In the genomic region with DNA sequence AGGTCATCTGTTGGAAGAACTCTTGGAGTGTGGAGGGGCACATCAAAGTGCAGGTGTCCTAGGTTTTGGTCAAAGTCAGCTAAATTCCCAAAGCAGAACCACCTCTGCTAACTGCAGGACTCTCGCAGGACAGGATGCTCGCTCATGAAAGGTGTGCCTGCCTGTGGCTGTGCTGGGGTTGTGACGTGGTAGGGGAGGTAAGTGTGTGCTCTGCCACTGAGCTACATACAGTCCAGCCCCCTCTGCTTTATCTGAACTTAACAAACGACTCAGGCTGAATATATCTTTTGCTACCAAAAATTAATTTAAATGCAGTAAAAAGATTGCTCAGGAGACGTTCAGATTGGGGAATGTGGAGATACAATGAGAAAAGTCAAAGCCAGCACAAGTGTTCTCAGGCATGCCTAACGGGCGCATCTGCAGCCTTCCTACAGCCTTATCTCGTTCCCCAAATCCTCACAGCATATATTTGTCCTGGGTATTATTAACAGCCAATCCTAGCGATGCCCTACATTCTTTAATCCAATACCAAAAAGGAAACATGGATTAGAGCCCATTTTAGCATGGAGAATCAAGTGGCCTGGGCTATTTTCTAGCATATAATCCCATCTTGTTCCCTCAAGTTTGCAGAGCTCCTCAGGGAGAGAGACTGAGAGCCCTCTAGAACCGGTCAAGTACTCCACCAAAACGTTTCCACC, we compare ENCODE assay signal across 34 mouse cellular contexts. TPM values are rescaled to one million over a fixed set of nuclear protein-coding genes. Genes with fewer than 3 reads are reported as not detected.
DNase-seq lines count a peak whose midpoint lies in the region; ATAC-seq lines count a peak whose summit lies in the region.
"Had no signal": no experiment of that assay in that cellular context is flagged by ENCODE, and none has a peak within 500 bp of the region (broad histone marks: within the 10 kb centered on the region; RNA-seq: fewer than 3 reads in every experiment).

No protein-coding gene starts in this region.

- no peak overlapping the region for H3K9ac ChIP-seq in heart, embryonic 16.5 days (ENCODE audit: low read length)
- no peak overlapping the region for H3K9ac ChIP-seq in midbrain, embryonic 14.5 days (replicated peaks; ENCODE audit: low read length)
- H3K9ac ChIP-seq in midbrain, embryonic 16.5 days (ENCODE audit: low read depth, low read length) = no peak overlapping the region
- H3K9ac ChIP-seq: embryonic facial prominence, embryonic 15.5 days; forebrain, embryonic 13.5 days; hindbrain, embryonic 14.5 days; liver, embryonic 14.5 days; neural tube, embryonic 12.5 days had no signal

- no peak overlapping the region for H3K4me2 ChIP-seq in heart, embryonic 16.5 days (ENCODE audit: low read depth, low read length)
- H3K4me2 ChIP-seq in midbrain, embryonic 14.5 days (ENCODE audit: low read length) = no peak overlapping the region
- no peak overlapping the region for H3K4me2 ChIP-seq in midbrain, embryonic 16.5 days (ENCODE audit: low read length)
- H3K4me2 ChIP-seq: embryonic facial prominence, embryonic 15.5 days; forebrain, embryonic 13.5 days; hindbrain, embryonic 14.5 days; neural tube, embryonic 12.5 days had no signal

- 51% methylated on average over 11 of the region's 11 CpGs for WGBS in heart, embryonic 16.5 days
- 65% methylated on average over 11 of the region's 11 CpGs for WGBS in midbrain, embryonic 14.5 days
- 67% methylated on average over 11 of the region's 11 CpGs for WGBS in midbrain, embryonic 16.5 days

- H3K4me1 ChIP-seq in heart, embryonic 16.5 days (ENCODE audit: control insufficient read depth, insufficient read depth, low read length) = peaks cover 12% of the 10 kb centered on the region
- no peaks in the 10 kb centered on the region for H3K4me1 ChIP-seq in midbrain, embryonic 14.5 days (ENCODE audit: control insufficient read depth, insufficient read depth, low read length)
- peaks cover 2% of the 10 kb centered on the region; the same call in 1 of the 2 replicates for H3K4me1 ChIP-seq in midbrain, embryonic 16.5 days (ENCODE audit: control insufficient read depth, insufficient read depth, low read length)

- peak overlapping the region; percentile 71 for H3K27ac ChIP-seq in heart, embryonic 16.5 days (ENCODE audit: low read length)
- no peak overlapping the region for H3K27ac ChIP-seq in midbrain, embryonic 14.5 days (replicated peaks; ENCODE audit: low read depth, low read length)
- H3K27ac ChIP-seq in midbrain, embryonic 16.5 days (ENCODE audit: low read length) = no peak overlapping the region
- H3K27ac ChIP-seq: embryonic facial prominence, embryonic 10.5 days; embryonic facial prominence, embryonic 15.5 days; forebrain, embryonic 13.5 days; hindbrain, embryonic 14.5 days; liver, embryonic 14.5 days; macrophage; midbrain, embryonic 10.5 days; neural tube, embryonic 12.5 days; stomach, postnatal 0 days had no signal

- peak; percentile 57 for ATAC-seq in frontal cortex, adult (ENCODE audit: low TSS enrichment)
- 0 out of 2 replicates have a peak, but pooled peaks have one; percentile 55 for ATAC-seq in heart, embryonic 16.5 days (replicated peaks; ENCODE audit: extremely low read depth, insufficient read depth, low FRiP score)
- no peak for ATAC-seq in midbrain, embryonic 14.5 days (ENCODE audit: low FRiP score, low TSS enrichment)
- ATAC-seq in midbrain, embryonic 16.5 days = no peak
- ATAC-seq: forebrain, embryonic 13.5 days; intestine, postnatal 0 days had no signal

- H3K36me3 ChIP-seq in heart, embryonic 16.5 days (ENCODE audit: control insufficient read depth, insufficient read depth) = no peaks in the 10 kb centered on the region
- no peaks in the 10 kb centered on the region for H3K36me3 ChIP-seq in midbrain, embryonic 14.5 days (ENCODE audit: control insufficient read depth, insufficient read depth, low read length)
- no peaks in the 10 kb centered on the region for H3K36me3 ChIP-seq in midbrain, embryonic 16.5 days (ENCODE audit: control insufficient read depth, insufficient read depth, low read length)
- H3K36me3 ChIP-seq: embryonic facial prominence, embryonic 15.5 days; neural tube, embryonic 12.5 days had no signal

- intact Hi-C loops in left cerebral cortex, postnatal 4 days (cut with DNase I) = no loop called here

- DNase-seq in frontal cortex, adult 2 months (ENCODE audit: extremely low spot score in 1 of 2, low spot score in 1 of 2) = no peak
- no peak for DNase-seq in heart, postnatal 4 days
- peak; percentile 8 for DNase-seq in midbrain, embryonic 14.5 days
- peak; percentile 63 for DNase-seq in retina, postnatal 1 day
- no peak for DNase-seq in left cerebral cortex, postnatal 4 days
- DNase-seq: adrenal gland, adult 8-10 months; cerebellum, adult 18-20 months; cerebellum, postnatal 14 days; kidney, adult 9 months; kidney, postnatal 10 days; lung, adult 2 months; lung, postnatal 10 days; right cerebral cortex, adult 18-20 months; spleen, adult 18-20 months; thymus, adult 18-20 months; thymus, postnatal 25 days had no signal

- H3K9me3 ChIP-seq in heart, embryonic 16.5 days (replicated peaks; ENCODE audit: control insufficient read depth, low read length) = no peaks in the 10 kb centered on the region
- H3K9me3 ChIP-seq in midbrain, embryonic 14.5 days (ENCODE audit: control insufficient read depth, low read length) = no peaks in the 10 kb centered on the region
- no peaks in the 10 kb centered on the region for H3K9me3 ChIP-seq in midbrain, embryonic 16.5 days (replicated peaks; ENCODE audit: control insufficient read depth, low read length, poor library complexity, severe bottlenecking)
- H3K9me3 ChIP-seq: embryonic facial prominence, embryonic 10.5 days; embryonic facial prominence, embryonic 15.5 days; forebrain, embryonic 13.5 days; G1E; midbrain, embryonic 10.5 days; neural tube, embryonic 12.5 days had no signal

- H3K4me3 ChIP-seq in heart, embryonic 16.5 days (ENCODE audit: low read length) = no peak overlapping the region
- H3K4me3 ChIP-seq in midbrain, embryonic 14.5 days (replicated peaks; ENCODE audit: low read depth, low read length) = no peak overlapping the region
- H3K4me3 ChIP-seq in midbrain, embryonic 16.5 days (ENCODE audit: low read depth, low read length) = no peak overlapping the region
- H3K4me3 ChIP-seq: embryonic facial prominence, embryonic 10.5 days; embryonic facial prominence, embryonic 15.5 days; forebrain, embryonic 13.5 days; midbrain, embryonic 10.5 days; myocyte; neural tube, embryonic 12.5 days had no signal

- no peaks in the 10 kb centered on the region for H3K27me3 ChIP-seq in heart, embryonic 16.5 days (ENCODE audit: control insufficient read depth, insufficient read depth, low read length)
- H3K27me3 ChIP-seq in midbrain, embryonic 14.5 days (ENCODE audit: control insufficient read depth, insufficient read depth, low read length) = no peaks in the 10 kb centered on the region
- no peaks in the 10 kb centered on the region for H3K27me3 ChIP-seq in midbrain, embryonic 16.5 days (ENCODE audit: control insufficient read depth, insufficient read depth, low read depth, low read length)
- H3K27me3 ChIP-seq: embryonic facial prominence, embryonic 15.5 days; forebrain, embryonic 13.5 days; neural tube, embryonic 12.5 days had no signal

RNA-seq across cellular contexts. Expression of gene Stxbp1, which starts 17.9 kb away (rescaled TPM):
- 666 and 673 TPM in 2 replicates for polyA plus RNA-seq in frontal cortex, adult 2 months (2012; rRNA removed)
- polyA plus RNA-seq in heart, embryonic 16.5 days (2015; fragmentation: Nextera tagmentation; extraction: Ambion mirVana) = 28.0 and 29.2 TPM in 2 replicates
- total RNA-seq in heart, postnatal 4 days (2021) = 10 to 100 TPM; 34.8 to 39.6 TPM
- polyA plus RNA-seq in midbrain, embryonic 14.5 days (2014; fragmentation: Nextera tagmentation; extraction: Ambion mirVana) = 240 and 245 TPM in 2 replicates
- polyA plus RNA-seq in midbrain, embryonic 16.5 days (2015; fragmentation: Nextera tagmentation; extraction: Ambion mirVana) = 340 and 389 TPM in 2 replicates
- 100 to 1,000 TPM; 557 to 578 TPM for total RNA-seq in left cerebral cortex, postnatal 4 days (2021)

RNA-seq across cellular contexts. Expression of gene Cfap157, which starts 44.9 kb away (rescaled TPM):
- polyA plus RNA-seq in frontal cortex, adult 2 months (2012; rRNA removed) = 1.8 and 4.8 TPM in 2 replicates
- polyA plus RNA-seq in heart, embryonic 16.5 days (2015; fragmentation: Nextera tagmentation; extraction: Ambion mirVana) = 0.53 and 0.70 TPM in 2 replicates
- total RNA-seq in heart, postnatal 4 days (2021) = not detected
- 0.38 and 0.39 TPM in 2 replicates for polyA plus RNA-seq in midbrain, embryonic 14.5 days (2014; fragmentation: Nextera tagmentation; extraction: Ambion mirVana)
- 0.82 and 0.99 TPM in 2 replicates for polyA plus RNA-seq in midbrain, embryonic 16.5 days (2015; fragmentation: Nextera tagmentation; extraction: Ambion mirVana)
- under 1 TPM; 0.34 to 0.58 TPM for total RNA-seq in left cerebral cortex, postnatal 4 days (2021)
- total RNA-seq: adrenal gland, adult 8-10 months; gastrocnemius, adult 18-20 months; hematopoietic stem cell, adult 5-6 weeks had no signal
- polyA plus RNA-seq: G1E; large intestine, adult 2 months; liver, embryonic 14.5 days; macrophage had no signal

RNA-seq across cellular contexts. Expression of gene Fam129b, which starts 46.8 kb away (rescaled TPM):
- polyA plus RNA-seq in frontal cortex, adult 2 months (2012; rRNA removed) = 28.3 and 30.0 TPM in 2 replicates
- polyA plus RNA-seq in heart, embryonic 16.5 days (2015; fragmentation: Nextera tagmentation; extraction: Ambion mirVana) = 44.9 and 57.3 TPM in 2 replicates
- total RNA-seq in heart, postnatal 4 days (2021) = 10 to 100 TPM; 45.4 to 46.0 TPM
- 13.6 and 19.8 TPM in 2 replicates for polyA plus RNA-seq in midbrain, embryonic 14.5 days (2014; fragmentation: Nextera tagmentation; extraction: Ambion mirVana)
- 25.3 and 27.4 TPM in 2 replicates for polyA plus RNA-seq in midbrain, embryonic 16.5 days (2015; fragmentation: Nextera tagmentation; extraction: Ambion mirVana)
- 10 to 100 TPM; 55.1 to 63.3 TPM for total RNA-seq in left cerebral cortex, postnatal 4 days (2021)

RNA-seq across cellular contexts. Expression of gene Ptrh1, which starts 53.5 kb away (rescaled TPM):
- 7.9 and 8.9 TPM in 2 replicates for polyA plus RNA-seq in frontal cortex, adult 2 months (2012; rRNA removed)
- 5.2 and 6.1 TPM in 2 replicates for polyA plus RNA-seq in heart, embryonic 16.5 days (2015; fragmentation: Nextera tagmentation; extraction: Ambion mirVana)
- 1 to 10 TPM; 3.0 to 5.4 TPM for total RNA-seq in heart, postnatal 4 days (2021)
- 3.5 TPM in 2 replicates for polyA plus RNA-seq in midbrain, embryonic 14.5 days (2014; fragmentation: Nextera tagmentation; extraction: Ambion mirVana)
- 4.9 and 5.0 TPM in 2 replicates for polyA plus RNA-seq in midbrain, embryonic 16.5 days (2015; fragmentation: Nextera tagmentation; extraction: Ambion mirVana)
- total RNA-seq in left cerebral cortex, postnatal 4 days (2021) = 10 to 100 TPM in 1 of 2 experiments, 1 to 10 TPM in 1; 6.5 to 11.2 TPM

RNA-seq across cellular contexts. Expression of gene Ttc16, which starts 53.7 kb away (rescaled TPM):
- 1.7 and 1.9 TPM in 2 replicates for polyA plus RNA-seq in frontal cortex, adult 2 months (2012; rRNA removed)
- polyA plus RNA-seq in heart, embryonic 16.5 days (2015; fragmentation: Nextera tagmentation; extraction: Ambion mirVana) = 0.34 and 0.43 TPM in 2 replicates
- under 1 TPM; 0.09 to 0.36 TPM for total RNA-seq in heart, postnatal 4 days (2021)
- 0.41 and 0.80 TPM in 2 replicates for polyA plus RNA-seq in midbrain, embryonic 14.5 days (2014; fragmentation: Nextera tagmentation; extraction: Ambion mirVana)
- 0.68 and 0.80 TPM in 2 replicates for polyA plus RNA-seq in midbrain, embryonic 16.5 days (2015; fragmentation: Nextera tagmentation; extraction: Ambion mirVana)
- total RNA-seq in left cerebral cortex, postnatal 4 days (2021) = under 1 TPM; 0.42 to 0.66 TPM
- total RNA-seq: hematopoietic stem cell, adult 5-6 weeks had no signal
- polyA plus RNA-seq: macrophage had no signal

Comparison
In these comparisons a context has a peak if more than half of its experiments do, and no peak if none do; other contexts are left out.
1. ATAC-seq: peak in frontal cortex, adult (single experiment) and heart, embryonic 16.5 days (single experiment); none in midbrain, embryonic 14.5 days (single experiment) and midbrain, embryonic 16.5 days (single experiment).
2. DNase-seq: peak in midbrain, embryonic 14.5 days (single experiment) and retina, postnatal 1 day (single experiment); none in frontal cortex, adult 2 months (0 of 2), heart, postnatal 4 days (single experiment) and left cerebral cortex, postnatal 4 days (single experiment).